In genomic region chr11:100714534-100714915, GRCm38 (mm10) we compare ENCODE assay signal across 1 mouse cellular context.
TF ChIP-seq lines count a peak whose summit lies in the region.

No protein-coding gene starts in this region.

TF ChIP-seq in CH12.LX, 34 proteins besides CTCF, POLR2A, EP300 and RAD21:
- TF ChIP-seq SIN3A (IDR thresholded peaks at IDR 0.05; ENCODE audit: low read length) (peak; percentile 62; the same call in 1 of the 2 replicates), GABPA (IDR thresholded peaks at IDR 0.05; ENCODE audit: insufficient replicate concordance, low read depth, low read length) (no peak), NRF1 (IDR thresholded peaks at IDR 0.05; ENCODE audit: low read depth, low read length) (0 out of 2 replicates have a peak, but pooled peaks have one; percentile 40), TBP (conservative IDR thresholded peaks at IDR 0.05; ENCODE audit: low read depth, low read length) (no peak), E2F4 (IDR thresholded peaks at IDR 0.05; ENCODE audit: insufficient replicate concordance, low read depth, low read length) (no peak), MYC (IDR thresholded peaks at IDR 0.05; ENCODE audit: low read depth, low read length) (no peak), UBTF (IDR thresholded peaks at IDR 0.05; ENCODE audit: low read depth, low read length) (no peak), ETS1 (conservative IDR thresholded peaks at IDR 0.05; ENCODE audit: low read depth, low read length) (peak; percentile 25; the same call in 1 of the 2 replicates), MAX (IDR thresholded peaks at IDR 0.05; ENCODE audit: low read length) (no peak), JUN (IDR thresholded peaks at IDR 0.05; ENCODE audit: insufficient read depth, low read depth, low read length) (no peak), USF2 (conservative IDR thresholded peaks at IDR 0.05; ENCODE audit: low read depth, low read length) (no peak), ZNF384 (IDR thresholded peaks at IDR 0.05; ENCODE audit: low read depth, low read length) (no peak; the same call in 1 of the 2 replicates), ZKSCAN1 (IDR thresholded peaks at IDR 0.05; ENCODE audit: borderline replicate concordance, low read depth, low read length) (no peak), BHLHE40 (IDR thresholded peaks at IDR 0.05; ENCODE audit: low read depth, low read length) (no peak), SMC3 (IDR thresholded peaks at IDR 0.05; ENCODE audit: low read depth, low read length) (peak; percentile 84), TCF12 (IDR thresholded peaks at IDR 0.05; ENCODE audit: low read depth, low read length) (0 out of 2 replicates have a peak, but pooled peaks have one; percentile 25), HCFC1 (IDR thresholded peaks at IDR 0.05; ENCODE audit: low read depth, low read length) (no peak), KAT2A (IDR thresholded peaks at IDR 0.05; ENCODE audit: insufficient replicate concordance, low read length) (no peak), ELF1 (IDR thresholded peaks at IDR 0.05; ENCODE audit: low read depth, low read length) (no peak), MXI1 (IDR thresholded peaks at IDR 0.05; ENCODE audit: low read depth, low read length) (no peak), ZC3H11A (IDR thresholded peaks at IDR 0.05; ENCODE audit: low read depth, low read length) (no peak; the same call in none of the 2 replicates), USF1 (IDR thresholded peaks at IDR 0.05; ENCODE audit: low read depth, low read length) (no peak), RCOR1 (conservative IDR thresholded peaks at IDR 0.05; ENCODE audit: low read depth, low read length) (no peak), MAZ (IDR thresholded peaks at IDR 0.05; ENCODE audit: low read depth, low read length) (no peak), PAX5 (IDR thresholded peaks at IDR 0.05; ENCODE audit: low read length) (no peak), CHD1 (IDR thresholded peaks at IDR 0.05; ENCODE audit: low read depth, low read length) (no peak), CHD2 (IDR thresholded peaks at IDR 0.05; ENCODE audit: low read length) (no peak), JUND (conservative IDR thresholded peaks at IDR 0.05; ENCODE audit: low read depth, low read length) (no peak)
TF ChIP-seq in CH12.LX: peak in this region for 5.
